Mouse (Mus musculus) CD8-positive naive resting alpha-beta T cell, adult 57 days (primary cell): ENCODE results near the gene Ankrd33. TPM values are rescaled to one million over a fixed set of nuclear protein-coding genes. Genes with fewer than 3 reads are reported as not detected.

Experiments used
- total RNA-seq: library from RNA; stranded (reverse); gene quantifications from one replicate; pipeline ENCODE4 v1.2.4, GENCODE M21; 2023

Gene Ankrd33
- not detected for total RNA-seq

DNA sequence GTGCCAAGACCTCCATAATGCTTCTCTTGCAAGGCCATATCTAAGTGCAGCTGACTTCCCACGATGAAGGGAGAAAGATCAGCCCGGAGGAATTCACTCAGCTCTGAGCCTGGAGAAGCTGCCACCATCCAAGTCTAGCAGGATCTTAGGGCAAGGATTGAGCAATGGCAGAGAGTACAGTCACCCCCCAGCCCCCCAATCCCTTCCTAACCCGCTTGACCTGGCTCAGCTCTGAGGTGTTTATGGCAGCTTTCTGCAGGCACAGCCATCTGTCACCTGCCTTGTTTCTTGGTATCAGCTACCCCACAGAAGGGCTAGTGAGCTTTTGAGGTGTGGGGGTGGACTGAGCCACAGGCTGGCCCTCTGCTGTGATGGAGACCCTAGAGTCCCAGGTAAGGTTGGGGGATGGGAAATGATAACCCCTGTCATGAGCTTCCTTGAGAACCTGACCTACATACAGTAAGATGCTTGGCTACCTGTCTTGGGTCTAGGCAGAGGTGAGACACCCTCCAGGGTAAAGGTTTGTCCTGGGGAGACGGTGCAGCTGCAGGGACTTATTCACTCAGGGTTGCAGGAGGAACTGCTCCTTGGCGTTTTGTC is at the start of gene Ankrd33:
Ankrd33 (plus strand) TSS at position 245 of the 600 bp plus-strand sequence.

DNA sequence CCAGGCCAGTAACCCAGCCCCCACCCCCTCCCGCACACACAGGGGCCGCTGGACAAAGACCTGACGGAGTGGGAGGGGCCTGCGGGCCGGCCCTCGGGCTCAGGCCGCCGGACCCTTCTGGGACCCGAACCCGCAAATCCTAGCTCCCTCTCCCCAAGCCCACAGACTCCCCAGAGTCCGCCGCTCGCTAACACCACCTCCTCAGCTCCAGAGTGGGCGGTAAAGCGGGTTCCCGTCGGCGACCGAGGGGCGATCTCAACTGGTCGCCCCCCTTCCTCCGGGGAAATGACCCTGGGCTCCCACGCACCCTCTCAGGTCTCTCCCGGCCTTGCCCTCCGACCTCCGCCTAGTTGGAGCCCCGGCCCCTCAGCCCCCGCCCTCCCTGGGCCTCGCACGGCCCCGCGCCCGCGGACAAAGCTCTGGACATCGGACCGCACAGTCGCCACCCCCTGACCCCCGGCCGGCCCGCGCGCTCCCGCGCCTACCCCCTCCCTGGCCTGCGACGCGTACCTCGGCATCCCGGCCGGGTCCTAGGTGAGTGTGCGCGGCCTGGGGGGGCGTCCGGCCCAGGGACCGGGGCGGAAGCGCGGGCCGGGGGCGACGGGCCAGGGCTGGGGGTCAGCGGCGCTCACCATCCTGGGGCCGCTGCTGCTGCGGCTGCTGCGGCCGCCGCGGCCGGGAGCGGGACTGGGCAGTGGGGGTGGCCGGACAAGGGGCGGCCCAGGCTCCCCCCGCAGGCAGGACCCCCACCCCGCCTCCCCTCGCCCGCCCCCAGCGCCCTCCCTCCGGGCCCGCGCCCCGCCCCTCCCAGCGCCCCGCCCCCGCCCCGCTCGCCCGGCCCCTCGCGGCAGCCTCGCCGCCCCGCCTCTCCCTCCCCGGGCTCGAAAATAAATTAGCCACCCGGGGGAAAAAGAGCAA is 37.5 kb upstream of the Ankrd33 start, which contains the start of gene Fignl2:
Fignl2 (minus strand) TSS at position 755 of the 918 bp plus-strand sequence.

DNA sequence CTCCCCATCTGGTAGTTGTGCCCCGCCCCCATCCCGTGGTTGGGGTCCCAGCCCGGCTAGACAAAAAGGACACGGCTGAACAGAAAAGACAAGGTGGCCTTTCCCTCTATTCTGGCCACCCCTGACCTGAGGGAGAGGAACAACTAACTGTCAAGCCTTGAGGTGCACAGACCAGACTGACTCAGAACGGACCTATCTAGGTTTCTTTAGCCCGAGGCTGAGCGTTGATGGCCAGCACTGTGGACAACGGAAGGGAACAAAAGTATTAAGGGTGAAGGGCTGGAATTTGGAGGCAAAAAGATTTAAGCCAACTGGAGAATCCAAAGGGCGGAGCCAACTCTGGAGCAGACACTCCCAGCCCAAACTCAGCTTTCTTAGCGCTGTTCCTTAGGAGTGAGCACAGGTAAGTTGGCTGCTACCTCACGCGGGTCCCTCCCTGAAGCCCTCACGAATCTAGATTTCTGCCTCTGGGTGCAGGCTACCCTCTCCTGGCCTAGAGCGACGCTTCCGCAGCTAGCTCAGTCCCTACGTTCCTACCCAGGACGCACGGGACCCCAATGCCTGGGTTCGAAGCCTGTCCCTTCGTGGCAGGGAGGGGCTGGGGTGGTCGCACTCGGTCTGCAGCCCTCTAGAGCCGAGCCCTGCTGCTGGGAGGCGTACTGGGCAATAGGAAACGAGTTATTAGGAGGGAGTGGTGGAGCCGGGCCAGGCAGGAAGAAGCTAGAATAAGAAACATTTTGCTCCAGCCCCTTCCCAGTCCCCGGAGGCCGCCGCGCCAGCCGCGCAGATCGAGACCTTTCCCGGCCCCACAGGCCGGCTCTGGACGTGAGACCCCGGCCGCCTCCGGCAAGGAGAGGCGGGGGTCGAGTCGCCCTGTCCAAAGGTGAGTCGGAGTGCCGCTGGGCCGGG is 12.9 kb downstream of the Ankrd33 start, which contains the start of gene Acvrl1:
Acvrl1 (plus strand) TSS at position 342 of the 909 bp plus-strand sequence.

Other genes starting within 250 kb of the Ankrd33 start
- gene Scn8a, start 245.9 kb upstream of the Ankrd33 start, total RNA-seq: not detected
- gene Gm47841, start 68.4 kb upstream of the Ankrd33 start, total RNA-seq: not detected
- gene Fignl2, start 37.2 kb upstream of the Ankrd33 start, total RNA-seq: not detected
- 7.3 TPM for gene Acvrl1, start 12.8 kb downstream of the Ankrd33 start, total RNA-seq
- gene Acvr1b, start 58.3 kb downstream of the Ankrd33 start, total RNA-seq: 27.9 TPM
- gene Grasp, start 108.4 kb downstream of the Ankrd33 start, total RNA-seq: 11.8 TPM
- 467 TPM for gene Nr4a1, start 138.5 kb downstream of the Ankrd33 start, total RNA-seq
- gene Atg101, start 168.5 kb downstream of the Ankrd33 start, total RNA-seq: 74.8 TPM
- gene 6030408B16Rik, start 177.5 kb downstream of the Ankrd33 start, total RNA-seq: 2.3 TPM